Mouse (Mus musculus) myocyte (in vitro differentiated cells): ENCODE data around the gene Pusl1. TPM values are rescaled to one million over a fixed set of nuclear protein-coding genes. Genes with fewer than 3 reads are reported as not detected.

Experiments used
- H3K27me3 ChIP-seq: one replicate; pipeline ENCODE4 v1.6.1; 2011; ENCODE audit not compliant: control insufficient read depth, insufficient read depth, insufficient read length
- H3K36me3 ChIP-seq: one replicate; pipeline ENCODE4 v1.6.1; 2011; ENCODE audit not compliant: control insufficient read depth, insufficient read depth
- H3K4me2 ChIP-seq: one replicate; pipeline ENCODE4 v1.6.1; 2011; ENCODE audit warnings: low read depth, control low read depth
- H3K4me3 ChIP-seq: one replicate; pipeline ENCODE4 v1.5.1; 2011; ENCODE audit warnings: mild to moderate bottlenecking, control low read depth, moderate library complexity
- H3K79me2 ChIP-seq: one replicate; pipeline ENCODE4 v1.6.1; 2011; ENCODE audit not compliant: control insufficient read depth, insufficient read depth
- H3ac ChIP-seq: one replicate; pipeline ENCODE4 v1.6.1; 2011; ENCODE audit not compliant: control insufficient read depth, insufficient read length
- CEBPB ChIP-seq: IDR thresholded peaks from 2 replicates; pipeline ENCODE4 v1.6.1; 2011; ENCODE audit warnings: mild to moderate bottlenecking, moderate library complexity; ENCODE audit not compliant: poor library complexity, insufficient read depth, severe bottlenecking
- E2F4 ChIP-seq: IDR thresholded peaks from one replicate; pipeline ENCODE4 v1.6.1; 2011; ENCODE audit warnings: mild to moderate bottlenecking, control low read depth, moderate library complexity; ENCODE audit not compliant: insufficient read depth
- MAX ChIP-seq: IDR thresholded peaks from one replicate; pipeline ENCODE4 v1.6.1; 2011; ENCODE audit warnings: low read depth, mild to moderate bottlenecking, control low read depth
- MYOD1 ChIP-seq, 3 experiments: IDR thresholded peaks; one replicate each; pipeline ENCODE4 v1.6.1; 2011; ENCODE audit warnings: control low read depth in 2 of 3, low read depth in 2 of 3, mild to moderate bottlenecking in 2 of 3, moderate library complexity in 1 of 3; ENCODE audit not compliant: insufficient read length in 2 of 3, control insufficient read depth in 1 of 3
- MYOG ChIP-seq, 3 experiments: IDR thresholded peaks; one replicate each; pipeline ENCODE4 v1.6.1; 2011; ENCODE audit warnings: control low read depth in 2 of 3, low read depth in 2 of 3, mild to moderate bottlenecking in 2 of 3; ENCODE audit not compliant: insufficient read length in 2 of 3, control insufficient read depth in 1 of 3, insufficient read depth in 1 of 3
- POLR2A ChIP-seq: IDR thresholded peaks from one replicate; pipeline ENCODE4 v1.6.1; 2011; ENCODE audit warnings: low read depth, mild to moderate bottlenecking, control low read depth, moderate library complexity; ENCODE audit not compliant: insufficient read length
- POLR2AphosphoS2 ChIP-seq: IDR thresholded peaks from one replicate; pipeline ENCODE4 v1.6.1; 2011; ENCODE audit warnings: low read depth, control low read depth; ENCODE audit not compliant: insufficient read length
- REST ChIP-seq: IDR thresholded peaks from one replicate; pipeline ENCODE4 v1.6.1; 2011; ENCODE audit warnings: mild to moderate bottlenecking, control low read depth, moderate library complexity; ENCODE audit not compliant: insufficient read depth, insufficient read length
- SRF ChIP-seq: IDR thresholded peaks from one replicate; pipeline ENCODE4 v1.6.1; 2011; ENCODE audit warnings: low read depth; ENCODE audit not compliant: control insufficient read depth, insufficient read length
- TCF12 ChIP-seq: IDR thresholded peaks from one replicate; pipeline ENCODE4 v1.6.1; 2011; ENCODE audit warnings: mild to moderate bottlenecking, control low read depth; ENCODE audit not compliant: poor library complexity, insufficient read depth, severe bottlenecking
- TCF3 ChIP-seq: IDR thresholded peaks from one replicate; pipeline ENCODE4 v1.6.1; 2011; ENCODE audit warnings: low read depth, control low read depth; ENCODE audit not compliant: insufficient read length
- USF1 ChIP-seq: IDR thresholded peaks from one replicate; pipeline ENCODE4 v1.6.1; 2011; ENCODE audit warnings: low read depth, mild to moderate bottlenecking, control low read depth, moderate library complexity
- polyA plus RNA-seq: library from polyadenylated mRNA; unstranded; fragments of >200 nt; fragmentation: generic; extraction: Trizol; gene quantifications from one replicate; pipeline ENCODE4 v1.2.1, GENCODE M21; 2012; ENCODE audit warnings: missing spikeins

Pusl1 gene
- polyA plus RNA-seq, 1 experiment: 19.1 TPM

GRCm38 (mm10) chr4:155843231-155843630 is 48.4 kb downstream of the Pusl1 start:
- H3K27me3 ChIP-seq: no peaks in the 10 kb centered on the region
- H3K79me2 ChIP-seq: peaks cover 14% of the 10 kb centered on the region
- H3K36me3 ChIP-seq: peaks cover 6% of the 10 kb centered on the region
- TF ChIP-seq TCF3: no peak
- TF ChIP-seq SRF: no peak
- TF ChIP-seq REST: no peak
- TF ChIP-seq TCF12: no peak
- no peak for TF ChIP-seq MYOD1 (IDR thresholded peaks at IDR 0.05; ENCODE audit: control insufficient read depth in 1 of 3, insufficient read length in 2 of 3, low read depth in 2 of 3)
- no peak for TF ChIP-seq CEBPB
- no peak for TF ChIP-seq POLR2A
- no peak for TF ChIP-seq E2F4
- TF ChIP-seq USF1: no peak
- no peak for TF ChIP-seq MAX
- TF ChIP-seq MYOG (IDR thresholded peaks at IDR 0.05; ENCODE audit: control insufficient read depth in 1 of 3, insufficient read depth in 1 of 3, insufficient read length in 2 of 3, low read depth in 2 of 3): no peak
- TF ChIP-seq POLR2AphosphoS2: no peak
- no peak overlapping the region for H3K4me2 ChIP-seq
- no peak overlapping the region for H3K4me3 ChIP-seq
- no peak overlapping the region for H3ac ChIP-seq

GRCm38 (mm10) chr4:155841651-155842270 is 49.8 kb downstream of the Pusl1 start:
- no peak for TF ChIP-seq REST
- TF ChIP-seq TCF3: no peak
- TF ChIP-seq E2F4: no peak
- no peak for TF ChIP-seq MYOG (IDR thresholded peaks at IDR 0.05; ENCODE audit: control insufficient read depth in 1 of 3, insufficient read depth in 1 of 3, insufficient read length in 2 of 3, low read depth in 2 of 3)
- TF ChIP-seq TCF12: no peak
- Histone ChIP-seq H3K27me3 (no peaks in the 10 kb centered on the region), H3ac (no peak overlapping the region), H3K79me2 (peaks cover 6% of the 10 kb centered on the region), H3K36me3 (peaks cover 6% of the 10 kb centered on the region), H3K4me3 (peak overlapping the region; percentile 38), H3K4me2 (no peak overlapping the region)

- H3K4me2 ChIP-seq: peak overlapping the region; percentile 78
- H3K36me3 ChIP-seq: peaks cover 6% of the 10 kb centered on the region
- peak overlapping the region; percentile 38 for H3K4me3 ChIP-seq
- no peak overlapping the region for H3ac ChIP-seq
- H3K27me3 ChIP-seq: no peaks in the 10 kb centered on the region
- TF ChIP-seq POLR2AphosphoS2: no peak
- no peak for TF ChIP-seq SRF
- peak; percentile 32 for TF ChIP-seq POLR2A
- H3K79me2 ChIP-seq: peaks cover 6% of the 10 kb centered on the region
These were observed 50.6 kb downstream of the Pusl1 start for GRCm38 (mm10) chr4:155841003-155841454.

GRCm38 (mm10) chr4:155840076-155841002 is 51.2 kb downstream of the Pusl1 start:
- H3ac ChIP-seq: peak overlapping the region; percentile 2
- H3K27me3 ChIP-seq: no peaks in the 10 kb centered on the region
- peaks cover 6% of the 10 kb centered on the region for H3K79me2 ChIP-seq
- TF ChIP-seq POLR2A: no peak
- TF ChIP-seq TCF12: no peak
- TF ChIP-seq CEBPB: no peak
- TF ChIP-seq E2F4: no peak
- TF ChIP-seq REST: no peak
- TF ChIP-seq TCF3: no peak
- TF ChIP-seq POLR2AphosphoS2: no peak
- peak overlapping the region; percentile 38 for H3K4me3 ChIP-seq
- peaks cover 6% of the 10 kb centered on the region for H3K36me3 ChIP-seq
- H3K4me2 ChIP-seq: peak overlapping the region; percentile 78

GRCm38 (mm10) chr4:155839483-155839910 is 52.1 kb downstream of the Pusl1 start, which contains the start of gene Mxra8:
Gene Mxra8, plus strand, starts transcription at chr4:155839680.
- H3K36me3 ChIP-seq: peaks cover 6% of the 10 kb centered on the region
- H3K4me2 ChIP-seq: peak within 1 kb of the TSS; percentile 78
- H3ac ChIP-seq: peak within 1 kb of the TSS; percentile 2
- TF ChIP-seq E2F4 (no peak), CEBPB (no peak), POLR2A (peak; percentile 10), SRF (no peak), TCF3 (no peak), MYOD1 (IDR thresholded peaks at IDR 0.05; ENCODE audit: control insufficient read depth in 1 of 3, insufficient read length in 2 of 3, low read depth in 2 of 3) (no peak), TCF12 (no peak), MAX (no peak), USF1 (no peak), REST (no peak), POLR2AphosphoS2 (peak; percentile 20), MYOG (IDR thresholded peaks at IDR 0.05; ENCODE audit: control insufficient read depth in 1 of 3, insufficient read depth in 1 of 3, insufficient read length in 2 of 3, low read depth in 2 of 3) (no peak)
- H3K79me2 ChIP-seq: peaks cover 6% of the 10 kb centered on the region
- no peaks in the 10 kb centered on the region for H3K27me3 ChIP-seq
- peak within 1 kb of the TSS; percentile 38 for H3K4me3 ChIP-seq
